Mouse (Mus musculus) 3134 (cell line): ENCODE data around the gene Extl1.

ENCODE experiments used
- DNase-seq: peaks from one replicate; pipeline ENCODE4 v3.0.0-alpha.2; 2011; ENCODE audit warnings: low spot score; ENCODE audit not compliant: insufficient read length; ENCODE audit errors: extremely low read depth

Extl1 gene

GRCm38 (mm10) chr4:134392595-134392994 is 8.9 kb upstream of the Extl1 start:
- DNase-seq, result no peak

GRCm38 (mm10) chr4:134391636-134392035 is 8.0 kb upstream of the Extl1 start:
- DNase-seq, result no peak

- DNase-seq, result no peak
Observed at GRCm38 (mm10) chr4:134388397-134388796, 4.7 kb upstream of the Extl1 start.

- no peak for DNase-seq
Observed at GRCm38 (mm10) chr4:134387268-134387667, 3.6 kb upstream of the Extl1 start.

GRCm38 (mm10) chr4:134379510-134379909 is 4.1 kb downstream of the Extl1 start:
- no peak for DNase-seq

GRCm38 (mm10) chr4:134378089-134378615 is 5.5 kb downstream of the Extl1 start:
- no peak for DNase-seq

GRCm38 (mm10) chr4:134374306-134374705 is 9.3 kb downstream of the Extl1 start:
- DNase-seq, result no peak

GRCm38 (mm10) chr4:134373295-134373694 is 10.4 kb downstream of the Extl1 start:
- DNase-seq, result no peak

GRCm38 (mm10) chr4:134372294-134372747 is 11.3 kb downstream of the Extl1 start:
- no peak for DNase-seq

- DNase-seq, result no peak
Observed at GRCm38 (mm10) chr4:134371316-134371855, 12.3 kb downstream of the Extl1 start.

GRCm38 (mm10) chr4:134370649-134371221 is 12.9 kb downstream of the Extl1 start:
- no peak for DNase-seq

- no peak for DNase-seq
Observed at GRCm38 (mm10) chr4:134365280-134365679, 18.4 kb downstream of the Extl1 start.

GRCm38 (mm10) chr4:134362586-134362985 is 21.1 kb downstream of the Extl1 start:
- no peak for DNase-seq

- no peak for DNase-seq
Observed at GRCm38 (mm10) chr4:134362124-134362523, 21.5 kb downstream of the Extl1 start.

GRCm38 (mm10) chr4:134361215-134361614 is 22.4 kb downstream of the Extl1 start:
- DNase-seq, result no peak

- DNase-seq, result no peak
Observed at GRCm38 (mm10) chr4:134359649-134360048, 24.0 kb downstream of the Extl1 start.

- DNase-seq, result no peak
Observed at GRCm38 (mm10) chr4:134357461-134357771, 26.2 kb downstream of the Extl1 start.

- no peak for DNase-seq
Observed at GRCm38 (mm10) chr4:134356591-134357460, 26.8 kb downstream of the Extl1 start.

- peak; percentile 75 for DNase-seq
Observed at GRCm38 (mm10) chr4:134355841-134356452, 27.7 kb downstream of the Extl1 start.

GRCm38 (mm10) chr4:134353527-134354409 is 29.9 kb downstream of the Extl1 start:
- no peak for DNase-seq
